Comparison of ENCODE assay signal across 30 mouse cellular contexts in genomic region chr11:111610522-111611015, GRCm38 (mm10).
DNase-seq lines count a peak whose midpoint lies in the region; ATAC-seq and TF ChIP-seq lines count a peak whose summit lies in the region.
"Had no signal": no experiment of that assay in that cellular context is flagged by ENCODE, and none has a peak within 500 bp of the region (broad histone marks: within the 10 kb centered on the region; RNA-seq: fewer than 3 reads in every experiment).

No protein-coding gene starts in this region.

- no peak overlapping the region for H3K27ac ChIP-seq in forebrain, embryonic 14.5 days (ENCODE audit: low read depth, low read length)
- no peak overlapping the region for H3K27ac ChIP-seq in forebrain, embryonic 11.5 days (ENCODE audit: low read depth, low read length)
- H3K27ac ChIP-seq: gastrocnemius, adult 2 months; hindbrain, embryonic 15.5 days; kidney, embryonic 15.5 days; limb, embryonic 13.5 days; midbrain, embryonic 13.5 days; stomach, postnatal 0 days had no signal

- H3K4me2 ChIP-seq in forebrain, embryonic 14.5 days (ENCODE audit: low read length), result no peak overlapping the region
- H3K4me2 ChIP-seq in forebrain, embryonic 11.5 days (ENCODE audit: low read depth, low read length, severe bottlenecking), result no peak overlapping the region
- H3K4me2 ChIP-seq: heart, embryonic 11.5 days; hindbrain, embryonic 15.5 days; kidney, embryonic 15.5 days; limb, embryonic 13.5 days; liver, embryonic 11.5 days; midbrain, embryonic 13.5 days had no signal

- no peak for TF ChIP-seq CTCF in brain, embryonic 14.5 days (IDR thresholded peaks at IDR 0.05; ENCODE audit: borderline replicate concordance, extremely low read depth, insufficient read depth, insufficient read length)

- no peak overlapping the region for H3K9ac ChIP-seq in forebrain, embryonic 14.5 days (ENCODE audit: low read length)
- no peak overlapping the region for H3K9ac ChIP-seq in forebrain, embryonic 11.5 days (ENCODE audit: low read length)
- H3K9ac ChIP-seq: hindbrain, embryonic 15.5 days; kidney, embryonic 15.5 days; limb, embryonic 13.5 days; midbrain, embryonic 13.5 days had no signal

- H3K4me1 ChIP-seq in forebrain, embryonic 14.5 days (ENCODE audit: control insufficient read depth, insufficient read depth, low read length), result 0 out of 2 replicates have a peak, but pooled peaks cover 3% of the 10 kb centered on the region
- H3K4me1 ChIP-seq in forebrain, embryonic 11.5 days (replicated peaks; ENCODE audit: control insufficient read depth, insufficient read depth, low read length), result no peaks in the 10 kb centered on the region
- H3K4me1 ChIP-seq: hindbrain, embryonic 15.5 days; kidney, embryonic 15.5 days; limb, embryonic 13.5 days; megakaryocyte, embryonic 14.5 days; midbrain, embryonic 13.5 days had no signal

- no peaks in the 10 kb centered on the region for H3K36me3 ChIP-seq in forebrain, embryonic 14.5 days (ENCODE audit: control insufficient read depth, insufficient read depth, low read length)
- H3K36me3 ChIP-seq in forebrain, embryonic 11.5 days (ENCODE audit: control insufficient read depth, insufficient read depth, low read length), result no peaks in the 10 kb centered on the region
- H3K36me3 ChIP-seq: hindbrain, embryonic 15.5 days; kidney, embryonic 15.5 days; limb, embryonic 13.5 days; midbrain, embryonic 13.5 days had no signal

- H3K4me3 ChIP-seq in forebrain, embryonic 14.5 days (ENCODE audit: low read depth, low read length), result no peak overlapping the region
- no peak overlapping the region for H3K4me3 ChIP-seq in forebrain, embryonic 11.5 days (ENCODE audit: low read depth, low read length)
- H3K4me3 ChIP-seq: gastrocnemius, adult 2 months; hindbrain, embryonic 15.5 days; kidney, embryonic 15.5 days; limb, embryonic 13.5 days; megakaryocyte, embryonic 14.5 days; midbrain, embryonic 13.5 days had no signal

- H3K9me3 ChIP-seq in forebrain, embryonic 14.5 days (replicated peaks; ENCODE audit: control insufficient read depth, low read length), result no peaks in the 10 kb centered on the region
- no peaks in the 10 kb centered on the region for H3K9me3 ChIP-seq in forebrain, embryonic 11.5 days (ENCODE audit: control insufficient read depth, low read length)
- H3K9me3 ChIP-seq: hindbrain, embryonic 15.5 days; kidney, embryonic 15.5 days; limb, embryonic 13.5 days; midbrain, embryonic 13.5 days had no signal

- H3K27me3 ChIP-seq in forebrain, embryonic 14.5 days (replicated peaks; ENCODE audit: control insufficient read depth, insufficient read depth, low read length), result no peaks in the 10 kb centered on the region
- no peaks in the 10 kb centered on the region for H3K27me3 ChIP-seq in forebrain, embryonic 11.5 days (ENCODE audit: control insufficient read depth, insufficient read depth, low read length)
- H3K27me3 ChIP-seq: hindbrain, embryonic 15.5 days; kidney, embryonic 15.5 days; limb, embryonic 13.5 days; megakaryocyte, embryonic 14.5 days; midbrain, embryonic 13.5 days had no signal

- intact Hi-C loops in left cerebral cortex, postnatal 4 days (cut with DNase I), result no loop called here
- intact Hi-C loops in left cerebral cortex, postnatal 36 days (cut with DNase I), result no loop called here

- TF ChIP-seq POLR2A in brain, embryonic 14.5 days (IDR thresholded peaks at IDR 0.05; ENCODE audit: borderline replicate concordance, extremely low read depth, insufficient read depth, insufficient read length, poor library complexity, severe bottlenecking), result no peak

- DNase-seq in forebrain, embryonic 14.5 days (ENCODE audit: low spot score), result peak; percentile 54
- no peak for DNase-seq in forebrain, embryonic 11.5 days (ENCODE audit: low spot score)
- peak; percentile 8 for DNase-seq in left cerebral cortex, postnatal 4 days
- no peak for DNase-seq in left cerebral cortex, postnatal 36 days (ENCODE audit: low spot score in 2 of 2)
- DNase-seq in MN1 (ENCODE audit: low spot score), result peak; percentile 60
- DNase-seq in brain, embryonic 14.5 days (ENCODE audit: low read depth), result peak; percentile 72
- no peak for DNase-seq in adrenal gland, postnatal 4 days (ENCODE audit: low spot score in 2 of 2)
- DNase-seq: adrenal gland, adult 2 months; adrenal gland, postnatal 36 days; cerebellum, adult 11 months; gastrocnemius, adult 2 months; gastrocnemius, postnatal 36 days; heart, adult 18-20 months; heart, postnatal 36 days; kidney, adult 18-20 months; kidney, postnatal 25 days; lung, postnatal 4 days; right cerebral cortex, postnatal 4 days; thymus, adult 18-20 months; thymus, postnatal 36 days had no signal

- ATAC-seq in forebrain, embryonic 14.5 days, result no peak
- no peak for ATAC-seq in forebrain, embryonic 11.5 days (replicated peaks; ENCODE audit: low FRiP score)
- ATAC-seq: activated CD4-positive, CD25-positive, alpha-beta regulatory T cell, adult 4 months; CD4-positive, CD25-positive, alpha-beta regulatory T cell, adult 4 months; midbrain, embryonic 13.5 days had no signal

- WGBS in forebrain, embryonic 14.5 days, result 26% methylated on average over 5 of the region's 5 CpGs
- WGBS in forebrain, embryonic 11.5 days, result 66% methylated on average over 5 of the region's 5 CpGs

Comparison
In these comparisons a context has a peak if more than half of its experiments do, and no peak if none do; other contexts are left out.
1. DNase-seq: peak in forebrain, embryonic 14.5 days (single experiment), left cerebral cortex, postnatal 4 days (single experiment), MN1 (single experiment) and brain, embryonic 14.5 days (single experiment); none in forebrain, embryonic 11.5 days (single experiment), left cerebral cortex, postnatal 36 days (0 of 2) and adrenal gland, postnatal 4 days (0 of 2).